Mouse (Mus musculus): ENCODE measurements around the gene Cdh8. TPM values are rescaled to one million over a fixed set of nuclear protein-coding genes. Genes with fewer than 3 reads are reported as not detected.
"Not testable (repeated sequence)": the region's sequence is repeated elsewhere in the genome, so short reads cannot be mapped to it uniquely, and the experiment has no call there.

Cdh8 gene
- polyA plus RNA-seq, 1 experiment from 2014 or later = 50.5 TPM

GRCm38 (mm10) chr8:99267133-99267532 is 149.1 kb downstream of the Cdh8 start:
- Histone ChIP-seq H3K4me3 (no peak overlapping the region), H3K27ac (replicated peaks) (no peak overlapping the region), H3K36me3 (no peaks in the 10 kb centered on the region), H3K9me3 (no peaks in the 10 kb centered on the region), H3K4me2 (no peak overlapping the region), H3K9ac (no peak overlapping the region), H3K27me3 (no peaks in the 10 kb centered on the region), H3K4me1 (replicated peaks) (no peaks in the 10 kb centered on the region)
- no peak for ATAC-seq (ENCODE audit: low FRiP score, low read depth)
- WGBS = 45% methylated on average over 3 of the region's 3 CpGs

GRCm38 (mm10) chr8:99234372-99234771 is 181.9 kb downstream of the Cdh8 start:
- Histone ChIP-seq H3K27ac (replicated peaks) (peak overlapping the region; percentile 9), H3K4me3 (no peak overlapping the region), H3K36me3 (no peaks in the 10 kb centered on the region), H3K27me3 (no peaks in the 10 kb centered on the region), H3K9ac (no peak overlapping the region), H3K9me3 (no peaks in the 10 kb centered on the region), H3K4me1 (replicated peaks) (peaks cover 11% of the 10 kb centered on the region), H3K4me2 (peak overlapping the region; percentile 20; the same call in 1 of the 2 replicates)
- peak; percentile 61; the same call in 1 of the 2 replicates for ATAC-seq (ENCODE audit: low FRiP score, low read depth)
- 23% methylated on average over 4 of the region's 4 CpGs for WGBS

GRCm38 (mm10) chr8:99223697-99224096 is 192.6 kb downstream of the Cdh8 start:
- 53% methylated on average over 6 of the region's 6 CpGs for WGBS
- H3K4me2 ChIP-seq = no peak overlapping the region
- no peak overlapping the region for H3K9ac ChIP-seq

GRCm38 (mm10) chr8:99205194-99205593 is 211.1 kb downstream of the Cdh8 start:
- WGBS = 67% methylated on average over 7 of the region's 7 CpGs
- no peak for ATAC-seq (ENCODE audit: low FRiP score, low read depth)
- no peaks in the 10 kb centered on the region for H3K27me3 ChIP-seq
- no peak overlapping the region for H3K4me2 ChIP-seq
- H3K9me3 ChIP-seq = no peaks in the 10 kb centered on the region
- H3K4me3 ChIP-seq = no peak overlapping the region
- no peak overlapping the region for H3K9ac ChIP-seq
- no peaks in the 10 kb centered on the region for H3K4me1 ChIP-seq (replicated peaks)
- no peak overlapping the region for H3K27ac ChIP-seq (replicated peaks)
- H3K36me3 ChIP-seq = no peaks in the 10 kb centered on the region

More at GRCm38 (mm10) chr8:99223697-99224096, 192.6 kb downstream of the Cdh8 start:
- Histone ChIP-seq H3K27me3 (no peaks in the 10 kb centered on the region), H3K36me3 (no peaks in the 10 kb centered on the region), H3K27ac (replicated peaks) (no peak overlapping the region), H3K4me3 (no peak overlapping the region), H3K4me1 (replicated peaks) (no peaks in the 10 kb centered on the region), H3K9me3 (no peaks in the 10 kb centered on the region)
- no peak for ATAC-seq (ENCODE audit: low FRiP score, low read depth)

- no peak overlapping the region for H3K27ac ChIP-seq (replicated peaks)
- H3K4me2 ChIP-seq = no peak overlapping the region
- no peaks in the 10 kb centered on the region for H3K4me1 ChIP-seq (replicated peaks)
- no peak for ATAC-seq (ENCODE audit: low FRiP score, low read depth)
- no peaks in the 10 kb centered on the region for H3K36me3 ChIP-seq
- no peaks in the 10 kb centered on the region for H3K27me3 ChIP-seq
- 87% methylated on average over 2 of the region's 2 CpGs for WGBS
- no peak overlapping the region for H3K4me3 ChIP-seq
- H3K9ac ChIP-seq = no peak overlapping the region
- H3K9me3 ChIP-seq = no peaks in the 10 kb centered on the region
These were observed 225.6 kb downstream of the Cdh8 start for GRCm38 (mm10) chr8:99190643-99191042.

- ATAC-seq (ENCODE audit: low FRiP score, low read depth) = no peak
- Histone ChIP-seq H3K4me1 (replicated peaks) (no peaks in the 10 kb centered on the region), H3K27ac (replicated peaks) (no peak overlapping the region), H3K27me3 (no peaks in the 10 kb centered on the region), H3K4me2 (no peak overlapping the region), H3K4me3 (no peak overlapping the region), H3K36me3 (no peaks in the 10 kb centered on the region), H3K9ac (no peak overlapping the region), H3K9me3 (no peaks in the 10 kb centered on the region)
- WGBS = 90% methylated on average over 5 of the region's 5 CpGs
These were observed 229.4 kb downstream of the Cdh8 start for GRCm38 (mm10) chr8:99186879-99187278.

GRCm38 (mm10) chr8:99184186-99184585 is 232.1 kb downstream of the Cdh8 start:
- H3K4me2 ChIP-seq = no peak overlapping the region
- no peaks in the 10 kb centered on the region for H3K27me3 ChIP-seq
- no peaks in the 10 kb centered on the region for H3K36me3 ChIP-seq
- no peak overlapping the region for H3K9ac ChIP-seq
- no peaks in the 10 kb centered on the region for H3K4me1 ChIP-seq (replicated peaks)
- no peak overlapping the region for H3K4me3 ChIP-seq
- no peak overlapping the region for H3K27ac ChIP-seq (replicated peaks)
- no peak for ATAC-seq (ENCODE audit: low FRiP score, low read depth)
- H3K9me3 ChIP-seq = no peaks in the 10 kb centered on the region

- H3K27me3 ChIP-seq = no peaks in the 10 kb centered on the region
- no peaks in the 10 kb centered on the region for H3K36me3 ChIP-seq
- 42% methylated on average over 3 of the region's 3 CpGs for WGBS
- no peak overlapping the region for H3K4me2 ChIP-seq
- H3K4me3 ChIP-seq = no peak overlapping the region
- H3K9me3 ChIP-seq = no peaks in the 10 kb centered on the region
- no peaks in the 10 kb centered on the region for H3K4me1 ChIP-seq (replicated peaks)
- no peak overlapping the region for H3K27ac ChIP-seq (replicated peaks)
- no peak overlapping the region for H3K9ac ChIP-seq
- no peak for ATAC-seq (ENCODE audit: low FRiP score, low read depth)
These were observed 249.3 kb downstream of the Cdh8 start for GRCm38 (mm10) chr8:99166966-99167365.

GRCm38 (mm10) chr8:99161633-99162032 is 254.6 kb downstream of the Cdh8 start:
- 57% methylated on average over 4 of the region's 4 CpGs for WGBS
- no peaks in the 10 kb centered on the region for H3K9me3 ChIP-seq
- H3K27ac ChIP-seq (replicated peaks) = no peak overlapping the region
- no peak overlapping the region for H3K4me3 ChIP-seq
- no peaks in the 10 kb centered on the region for H3K36me3 ChIP-seq
- no peaks in the 10 kb centered on the region for H3K27me3 ChIP-seq
- no peak overlapping the region for H3K4me2 ChIP-seq
- no peaks in the 10 kb centered on the region for H3K4me1 ChIP-seq (replicated peaks)
- H3K9ac ChIP-seq = no peak overlapping the region
- ATAC-seq (ENCODE audit: low FRiP score, low read depth) = no peak

- no peak overlapping the region for H3K4me3 ChIP-seq
- ATAC-seq (ENCODE audit: low FRiP score, low read depth) = no peak
- peaks cover 5% of the 10 kb centered on the region; the same call in 1 of the 2 replicates for H3K36me3 ChIP-seq
- H3K4me1 ChIP-seq (replicated peaks) = no peaks in the 10 kb centered on the region
- 92% methylated on average over 6 of the region's 6 CpGs for WGBS
- no peaks in the 10 kb centered on the region for H3K9me3 ChIP-seq
- H3K27me3 ChIP-seq = no peaks in the 10 kb centered on the region
- no peak overlapping the region for H3K4me2 ChIP-seq
- no peak overlapping the region for H3K27ac ChIP-seq (replicated peaks)
- no peak overlapping the region for H3K9ac ChIP-seq
These were observed 270.8 kb downstream of the Cdh8 start for GRCm38 (mm10) chr8:99145436-99145835.

GRCm38 (mm10) chr8:99144761-99145160 is 271.5 kb downstream of the Cdh8 start:
- not testable (repeated sequence) for H3K27ac ChIP-seq (replicated peaks); H3K9me3 ChIP-seq; H3K9ac ChIP-seq; H3K4me1 ChIP-seq (replicated peaks); H3K27me3 ChIP-seq; ATAC-seq (ENCODE audit: low FRiP score, low read depth); H3K4me2 ChIP-seq; H3K36me3 ChIP-seq; H3K4me3 ChIP-seq
- 67% methylated on average over 1 of the region's 1 CpGs for WGBS

- no peak overlapping the region for H3K9ac ChIP-seq
- no peaks in the 10 kb centered on the region for H3K36me3 ChIP-seq
- 81% methylated on average over 2 of the region's 2 CpGs for WGBS
- H3K9me3 ChIP-seq = no peaks in the 10 kb centered on the region
- H3K4me3 ChIP-seq = no peak overlapping the region
- H3K27me3 ChIP-seq = no peaks in the 10 kb centered on the region
- H3K27ac ChIP-seq (replicated peaks) = no peak overlapping the region
- H3K4me1 ChIP-seq (replicated peaks) = no peaks in the 10 kb centered on the region
- no peak for ATAC-seq (ENCODE audit: low FRiP score, low read depth)
- no peak overlapping the region for H3K4me2 ChIP-seq
These were observed 317.8 kb downstream of the Cdh8 start for GRCm38 (mm10) chr8:99098453-99098852.

GRCm38 (mm10) chr8:99051344-99051743 is 364.9 kb downstream of the Cdh8 start:
- H3K4me3 ChIP-seq = no peak overlapping the region
- H3K4me1 ChIP-seq (replicated peaks) = no peaks in the 10 kb centered on the region
- H3K4me2 ChIP-seq = no peak overlapping the region
- no peak overlapping the region for H3K9ac ChIP-seq
- H3K27ac ChIP-seq (replicated peaks) = no peak overlapping the region
- H3K36me3 ChIP-seq = no peaks in the 10 kb centered on the region
- ATAC-seq (ENCODE audit: low FRiP score, low read depth) = no peak
- H3K27me3 ChIP-seq = no peaks in the 10 kb centered on the region
- H3K9me3 ChIP-seq = no peaks in the 10 kb centered on the region

All from hindbrain, embryonic 15.5 days (tissue).